Mouse (Mus musculus): ENCODE data around the gene Gm28891.
"Not testable (repeated sequence)": the region's sequence is repeated elsewhere in the genome, so short reads cannot be mapped to it uniquely, and the experiment has no call there.

Gene Gm28891

DNA sequence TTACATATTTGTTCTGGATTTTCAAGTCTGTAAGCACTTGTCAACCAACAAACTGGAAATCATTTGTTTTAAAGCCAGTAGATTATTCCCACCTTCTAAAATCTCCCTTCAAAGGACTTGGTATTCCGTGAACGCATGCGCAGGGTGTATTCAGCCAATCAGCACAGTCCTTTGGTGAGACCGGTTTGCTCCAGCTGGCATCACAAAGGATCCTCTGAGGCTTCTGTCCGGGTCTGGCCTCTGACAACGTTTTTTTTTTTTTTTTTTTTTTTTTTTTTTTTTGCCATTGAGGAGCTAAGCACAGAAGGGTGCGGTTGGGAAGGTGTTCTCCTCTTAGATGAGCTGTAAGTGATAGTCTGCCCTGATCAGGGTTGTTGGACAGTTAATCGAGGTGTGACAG is at the start of gene Gm28891:
Gm28891 (plus strand) TSS at position 301 of the 400 bp plus-strand sequence.
- DNase-seq (ENCODE audit: inconsistent age in 2 of 2, low spot score in 1 of 2), result not testable (repeated sequence)
